Mouse (Mus musculus): ENCODE data around the gene Zfp467. TPM values are rescaled to one million over a fixed set of nuclear protein-coding genes. Genes with fewer than 3 reads are reported as not detected.

Gene Zfp467
- polyA plus RNA-seq, 2 experiments: 2.2 to 2.3 TPM

GRCm38 (mm10) chr6:48437679-48438376 lies 7.8 kb downstream of the Zfp467 start:
- Histone ChIP-seq H3K4me3 (ENCODE audit: insufficient read depth in 1 of 2, low read depth in 2 of 2, low read length in 2 of 2) (no peak overlapping the region), H3K9me3 (ENCODE audit: control insufficient read depth, low read length) (no peaks in the 10 kb centered on the region), H3K36me3 (replicated peaks; ENCODE audit: control insufficient read depth, insufficient read depth, low read depth) (no peaks in the 10 kb centered on the region), H3K4me1 (replicated peaks; ENCODE audit: control insufficient read depth in 2 of 2, insufficient read depth in 2 of 2, low read length in 1 of 2) (peaks cover 0 to 10% of the 10 kb centered on the region in 2 experiments; a peak in 2 of 4 replicates), H3K4me2 (ENCODE audit: low read depth) (no peak overlapping the region), H3K9ac (replicated peaks) (no peak overlapping the region), H3K27ac (no peak overlapping the region), H3K27me3 (ENCODE audit: control insufficient read depth, insufficient read depth, low read length) (no peaks in the 10 kb centered on the region)
- no peak for DNase-seq (ENCODE audit: low read depth in 3 of 3, low spot score in 3 of 3)
- no peak for ATAC-seq (ENCODE audit: insufficient read depth)
- no peak for TF ChIP-seq EP300 (IDR thresholded peaks at IDR 0.05; ENCODE audit: low read depth)
- TF ChIP-seq CTCF (IDR thresholded peaks at IDR 0.05; ENCODE audit: low read depth): no peak
- WGBS (ENCODE audit: insufficient replicate concordance): 83% methylated on average over 35 of the region's 35 CpGs

GRCm38 (mm10) chr6:48435706-48436349 lies 9.8 kb downstream of the Zfp467 start:
- WGBS (ENCODE audit: insufficient replicate concordance): 59% methylated on average over 5 of the region's 5 CpGs
- TF ChIP-seq CTCF (IDR thresholded peaks at IDR 0.05; ENCODE audit: low read depth): no peak
- TF ChIP-seq EP300 (IDR thresholded peaks at IDR 0.05; ENCODE audit: low read depth): no peak
- DNase-seq (ENCODE audit: low read depth in 3 of 3, low spot score in 3 of 3): no peak

GRCm38 (mm10) chr6:48435111-48435510 lies 10.5 kb downstream of the Zfp467 start:
- WGBS (ENCODE audit: insufficient replicate concordance): 58% methylated on average over 5 of the region's 5 CpGs
- H3K27ac ChIP-seq: no peak overlapping the region
- no peak for DNase-seq (ENCODE audit: low read depth in 3 of 3, low spot score in 3 of 3)
- H3K27me3 ChIP-seq (ENCODE audit: control insufficient read depth, insufficient read depth, low read length): no peaks in the 10 kb centered on the region
- no peaks in the 10 kb centered on the region for H3K9me3 ChIP-seq (ENCODE audit: control insufficient read depth, low read length)
- no peak overlapping the region for H3K4me3 ChIP-seq (ENCODE audit: insufficient read depth in 1 of 2, low read depth in 2 of 2, low read length in 2 of 2)
- no peak overlapping the region for H3K9ac ChIP-seq (replicated peaks)
- H3K4me1 ChIP-seq (replicated peaks; ENCODE audit: control insufficient read depth in 2 of 2, insufficient read depth in 2 of 2, low read length in 1 of 2): peaks cover 0 to 10% of the 10 kb centered on the region in 2 experiments; a peak in 2 of 4 replicates
- no peak overlapping the region for H3K4me2 ChIP-seq (ENCODE audit: low read depth)
- ATAC-seq (ENCODE audit: insufficient read depth): no peak
- no peaks in the 10 kb centered on the region for H3K36me3 ChIP-seq (replicated peaks; ENCODE audit: control insufficient read depth, insufficient read depth, low read depth)
- TF ChIP-seq EP300 (IDR thresholded peaks at IDR 0.05; ENCODE audit: low read depth) (no peak), CTCF (IDR thresholded peaks at IDR 0.05; ENCODE audit: low read depth) (no peak)

More at GRCm38 (mm10) chr6:48435706-48436349, 9.8 kb downstream of the Zfp467 start:
- peaks cover 0 to 10% of the 10 kb centered on the region in 2 experiments; a peak in 2 of 4 replicates for H3K4me1 ChIP-seq (replicated peaks; ENCODE audit: control insufficient read depth in 2 of 2, insufficient read depth in 2 of 2, low read length in 1 of 2)
- no peak overlapping the region for H3K9ac ChIP-seq (replicated peaks)
- H3K36me3 ChIP-seq (replicated peaks; ENCODE audit: control insufficient read depth, insufficient read depth, low read depth): no peaks in the 10 kb centered on the region
- H3K27ac ChIP-seq: no peak overlapping the region
- H3K9me3 ChIP-seq (ENCODE audit: control insufficient read depth, low read length): no peaks in the 10 kb centered on the region
- H3K4me3 ChIP-seq (ENCODE audit: insufficient read depth in 1 of 2, low read depth in 2 of 2, low read length in 2 of 2): no peak overlapping the region
- ATAC-seq (ENCODE audit: insufficient read depth): no peak
- H3K4me2 ChIP-seq (ENCODE audit: low read depth): no peak overlapping the region
- H3K27me3 ChIP-seq (ENCODE audit: control insufficient read depth, insufficient read depth, low read length): no peaks in the 10 kb centered on the region

- Histone ChIP-seq H3K4me2 (ENCODE audit: low read depth) (no peak overlapping the region), H3K9ac (replicated peaks) (no peak overlapping the region), H3K4me1 (replicated peaks; ENCODE audit: control insufficient read depth in 2 of 2, insufficient read depth in 2 of 2, low read length in 1 of 2) (peaks cover 0 to 10% of the 10 kb centered on the region in 2 experiments; a peak in 2 of 4 replicates), H3K36me3 (replicated peaks; ENCODE audit: control insufficient read depth, insufficient read depth, low read depth) (no peaks in the 10 kb centered on the region), H3K27ac (no peak overlapping the region), H3K27me3 (ENCODE audit: control insufficient read depth, insufficient read depth, low read length) (no peaks in the 10 kb centered on the region), H3K4me3 (ENCODE audit: insufficient read depth in 1 of 2, low read depth in 2 of 2, low read length in 2 of 2) (no peak overlapping the region), H3K9me3 (ENCODE audit: control insufficient read depth, low read length) (no peaks in the 10 kb centered on the region)
- TF ChIP-seq EP300 (IDR thresholded peaks at IDR 0.05; ENCODE audit: low read depth) (no peak), CTCF (IDR thresholded peaks at IDR 0.05; ENCODE audit: low read depth) (no peak)
- no peak for ATAC-seq (ENCODE audit: insufficient read depth)
- DNase-seq (ENCODE audit: low read depth in 3 of 3, low spot score in 3 of 3): no peak
- WGBS (ENCODE audit: insufficient replicate concordance): 54% methylated on average over 6 of the region's 6 CpGs
These were observed 11.0 kb downstream of the Zfp467 start for GRCm38 (mm10) chr6:48434651-48435050.
